Mouse (Mus musculus) cerebellum, adult 2 months (tissue): ENCODE data around the gene H2-M5.

Experiments
- CTCF ChIP-seq: fragments of 200-500 bp; IDR thresholded peaks from 2 replicates; pipeline ENCODE4 v1.5.1; 2011; ENCODE audit warnings: low read depth, mild to moderate bottlenecking, control low read depth, low read length, moderate library complexity, borderline replicate concordance; ENCODE audit not compliant: insufficient read depth
- POLR2A ChIP-seq: fragments of 200-500 bp; IDR thresholded peaks from 2 replicates; pipeline ENCODE4 v1.6.1; 2011; ENCODE audit warnings: low read length, control low read depth, borderline replicate concordance; ENCODE audit not compliant: insufficient read depth

DNA sequence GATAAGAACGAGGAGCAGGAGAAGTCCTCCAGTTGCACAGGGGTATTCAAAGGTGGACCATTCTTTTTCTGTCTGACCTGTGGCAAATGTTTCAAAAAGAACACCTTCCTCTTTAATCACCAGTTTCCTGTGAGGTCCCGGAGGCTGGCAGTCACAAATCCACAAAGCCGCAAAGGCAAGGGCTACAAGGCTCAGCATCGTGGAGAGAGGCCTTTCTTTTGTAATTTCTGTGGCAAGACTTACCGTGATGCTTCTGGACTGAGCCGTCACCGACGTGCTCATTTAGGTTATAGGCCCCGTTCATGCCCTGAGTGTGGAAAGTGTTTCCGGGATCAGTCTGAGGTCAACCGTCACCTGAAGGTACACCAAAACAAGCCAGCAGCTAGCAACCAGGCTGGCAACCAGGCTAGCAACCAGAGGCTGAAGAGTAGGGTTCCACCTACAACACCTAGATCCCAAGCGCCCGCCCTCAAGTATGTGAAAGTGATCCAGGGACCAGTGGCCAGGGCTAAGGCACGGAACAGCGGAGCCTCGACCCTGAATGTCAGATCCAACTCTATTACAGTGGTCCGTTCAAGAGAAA, 20.2 kb upstream of the H2-M5 start:
- TF ChIP-seq CTCF: no peak
- TF ChIP-seq POLR2A: no peak
